Mouse (Mus musculus): ENCODE data around the gene Itprid1. TPM values are rescaled to one million over a fixed set of nuclear protein-coding genes. Genes with fewer than 3 reads are reported as not detected.

Gene Itprid1
- polyA plus RNA-seq, 1 experiment from 2014 or later, result not detected

DNA sequence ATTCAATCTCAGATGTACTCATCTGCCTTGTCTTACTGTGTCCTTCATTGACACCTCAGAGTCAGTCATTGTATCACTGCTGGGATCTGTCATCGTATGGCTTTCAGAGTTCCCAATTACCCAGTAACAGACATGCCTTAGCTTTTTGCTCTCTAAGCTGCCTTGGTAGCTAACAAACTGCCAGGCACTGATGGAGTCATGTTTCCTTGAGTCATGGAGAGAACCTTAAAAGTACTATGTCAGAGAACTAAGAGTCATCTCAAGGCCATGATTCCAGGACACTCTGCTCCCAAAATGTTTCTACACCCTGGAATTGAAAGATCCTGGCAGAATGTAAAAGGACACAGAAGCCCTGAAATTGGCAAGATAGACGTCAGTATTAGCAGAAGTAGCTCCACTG lies 143.1 kb downstream of the Itprid1 start:
- Histone ChIP-seq H3K4me1 (ENCODE audit: insufficient read depth) (no peaks in the 10 kb centered on the region), H3K9ac (replicated peaks) (no peak overlapping the region), H3K27me3 (ENCODE audit: insufficient read depth, low read length) (no peaks in the 10 kb centered on the region), H3K9me3 (ENCODE audit: low read length) (no peaks in the 10 kb centered on the region), H3K36me3 (replicated peaks; ENCODE audit: insufficient read depth, low read length) (no peaks in the 10 kb centered on the region), H3K27ac (ENCODE audit: low read depth) (no peak overlapping the region), H3K4me3 (ENCODE audit: low read depth, low read length) (no peak overlapping the region), H3K4me2 (ENCODE audit: low read depth, low read length) (no peak overlapping the region)
- TF ChIP-seq EP300 (IDR thresholded peaks at IDR 0.05; ENCODE audit: low read depth) (no peak), CTCF (IDR thresholded peaks at IDR 0.05; ENCODE audit: low read depth) (no peak)
- WGBS (ENCODE audit: insufficient replicate concordance), result 66% methylated on average over 2 of the region's 2 CpGs
- no peak for ATAC-seq
- no peak for DNase-seq

- H3K27me3 ChIP-seq (ENCODE audit: insufficient read depth, low read length), result no peaks in the 10 kb centered on the region
- no peak overlapping the region for H3K4me3 ChIP-seq (ENCODE audit: low read depth, low read length)
- no peaks in the 10 kb centered on the region for H3K4me1 ChIP-seq (ENCODE audit: insufficient read depth)
- no peaks in the 10 kb centered on the region for H3K36me3 ChIP-seq (replicated peaks; ENCODE audit: insufficient read depth, low read length)
- no peaks in the 10 kb centered on the region for H3K9me3 ChIP-seq (ENCODE audit: low read length)
- ATAC-seq (no peak), DNase-seq (no peak)
- no peak overlapping the region for H3K9ac ChIP-seq (replicated peaks)
- TF ChIP-seq CTCF (IDR thresholded peaks at IDR 0.05; ENCODE audit: low read depth) (no peak), EP300 (IDR thresholded peaks at IDR 0.05; ENCODE audit: low read depth) (no peak)
- 77% methylated on average over 4 of the region's 4 CpGs for WGBS (ENCODE audit: insufficient replicate concordance)
- no peak overlapping the region for H3K4me2 ChIP-seq (ENCODE audit: low read depth, low read length)
- no peak overlapping the region for H3K27ac ChIP-seq (ENCODE audit: low read depth)
These were observed 172.0 kb downstream of the Itprid1 start for GRCm38 (mm10) chr6:56008711-56009110.

DNA sequence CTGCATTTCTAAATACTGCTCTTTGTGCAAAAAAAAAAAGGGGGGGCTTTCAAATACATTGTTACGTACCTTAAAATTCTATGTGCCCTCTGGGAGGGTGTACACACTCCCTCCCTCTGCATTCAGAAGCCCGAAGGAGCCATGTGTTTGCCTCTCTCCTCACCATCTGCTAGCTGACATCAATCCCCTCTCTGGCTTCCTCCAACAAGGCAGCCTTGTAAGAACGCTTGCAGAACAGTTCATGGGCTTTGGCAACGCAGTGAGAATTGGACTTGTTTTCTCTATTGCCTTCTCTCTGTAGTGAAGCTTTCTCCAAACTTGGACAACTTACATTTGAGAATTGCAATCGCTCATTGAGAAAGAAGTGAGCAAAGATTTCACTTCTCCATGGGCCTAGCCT lies 175.7 kb downstream of the Itprid1 start:
- TF ChIP-seq EP300 (IDR thresholded peaks at IDR 0.05; ENCODE audit: low read depth), result no peak
- no peak for TF ChIP-seq CTCF (IDR thresholded peaks at IDR 0.05; ENCODE audit: low read depth)
- no peaks in the 10 kb centered on the region for H3K27me3 ChIP-seq (ENCODE audit: insufficient read depth, low read length)
- no peak overlapping the region for H3K4me3 ChIP-seq (ENCODE audit: low read depth, low read length)
- no peak overlapping the region for H3K9ac ChIP-seq (replicated peaks)
- H3K4me2 ChIP-seq (ENCODE audit: low read depth, low read length), result no peak overlapping the region
- WGBS (ENCODE audit: insufficient replicate concordance), result 67% methylated on average over 5 of the region's 5 CpGs
- DNase-seq, result no peak
- H3K27ac ChIP-seq (ENCODE audit: low read depth), result no peak overlapping the region
- no peaks in the 10 kb centered on the region for H3K36me3 ChIP-seq (replicated peaks; ENCODE audit: insufficient read depth, low read length)
- ATAC-seq, result no peak
- no peaks in the 10 kb centered on the region for H3K4me1 ChIP-seq (ENCODE audit: insufficient read depth)
- H3K9me3 ChIP-seq (ENCODE audit: low read length), result no peaks in the 10 kb centered on the region

DNA sequence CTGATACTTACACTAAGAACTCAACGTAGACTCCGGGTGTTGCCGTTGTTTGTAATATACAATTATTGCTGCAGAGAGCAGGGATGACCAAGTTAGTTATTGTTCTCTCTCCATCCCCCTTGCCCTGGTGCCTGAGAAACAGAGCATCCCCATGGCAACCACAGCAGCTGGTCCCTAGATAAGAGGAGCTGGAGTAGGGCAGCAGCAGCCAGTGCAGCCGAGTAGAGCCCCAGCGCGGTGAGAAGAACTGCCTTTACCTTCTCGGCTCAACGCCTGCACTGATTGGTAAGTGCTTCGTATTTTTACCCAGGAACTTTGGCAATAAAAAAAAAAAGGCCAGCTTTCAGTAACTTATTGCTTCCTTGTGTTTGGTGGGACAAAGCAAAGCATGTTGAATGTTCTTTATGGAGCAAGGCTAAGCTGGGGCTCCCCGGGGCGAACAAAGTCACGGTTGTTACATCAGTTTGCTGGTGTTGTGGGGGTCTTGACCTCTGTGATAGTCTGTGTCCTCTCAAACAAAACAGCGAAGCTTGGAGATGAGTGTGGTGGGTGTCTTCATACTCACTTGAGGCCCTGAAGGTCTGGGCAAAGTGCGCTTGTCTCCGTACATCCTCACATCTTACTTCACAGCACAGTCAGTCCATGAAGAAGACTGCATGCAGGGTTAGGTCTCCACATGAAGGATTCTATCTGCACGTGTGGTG lies 180.7 kb downstream of the Itprid1 start, which contains the start of gene Ppp1r17:
Ppp1r17 (plus strand) TSS at position 207 of the 704 bp plus-strand sequence.
- DNase-seq (no peak), ATAC-seq (no peak)
- H3K9ac ChIP-seq (replicated peaks), result no peak within 1 kb of the TSS
- H3K9me3 ChIP-seq (ENCODE audit: low read length), result no peaks in the 10 kb centered on the region
- H3K36me3 ChIP-seq (replicated peaks; ENCODE audit: insufficient read depth, low read length), result no peaks in the 10 kb centered on the region
- no peak within 1 kb of the TSS for H3K27ac ChIP-seq (ENCODE audit: low read depth)
- H3K4me2 ChIP-seq (ENCODE audit: low read depth, low read length), result no peak within 1 kb of the TSS
- TF ChIP-seq EP300 (IDR thresholded peaks at IDR 0.05; ENCODE audit: low read depth), result no peak
- TF ChIP-seq CTCF (IDR thresholded peaks at IDR 0.05; ENCODE audit: low read depth), result no peak
- H3K4me3 ChIP-seq (ENCODE audit: low read depth, low read length), result no peak within 1 kb of the TSS
- H3K27me3 ChIP-seq (ENCODE audit: insufficient read depth, low read length), result no peaks in the 10 kb centered on the region
- no peaks in the 10 kb centered on the region for H3K4me1 ChIP-seq (ENCODE audit: insufficient read depth)
- WGBS (ENCODE audit: insufficient replicate concordance), result 73% methylated on average over 16 of the region's 16 CpGs

GRCm38 (mm10) chr6:56019632-56020031 lies 182.9 kb downstream of the Itprid1 start:
- WGBS (ENCODE audit: insufficient replicate concordance), result 9% methylated on average over 2 of the region's 2 CpGs

GRCm38 (mm10) chr6:56025533-56025932 lies 188.8 kb downstream of the Itprid1 start:
- ATAC-seq, result no peak

More at GRCm38 (mm10) chr6:56019632-56020031, 182.9 kb downstream of the Itprid1 start:
- Histone ChIP-seq H3K4me2 (ENCODE audit: low read depth, low read length) (no peak overlapping the region), H3K27ac (ENCODE audit: low read depth) (no peak overlapping the region), H3K36me3 (replicated peaks; ENCODE audit: insufficient read depth, low read length) (no peaks in the 10 kb centered on the region), H3K4me3 (ENCODE audit: low read depth, low read length) (no peak overlapping the region), H3K27me3 (ENCODE audit: insufficient read depth, low read length) (no peaks in the 10 kb centered on the region), H3K9me3 (ENCODE audit: low read length) (no peaks in the 10 kb centered on the region), H3K4me1 (ENCODE audit: insufficient read depth) (no peaks in the 10 kb centered on the region), H3K9ac (replicated peaks) (no peak overlapping the region)
- ATAC-seq (no peak), DNase-seq (no peak)
- TF ChIP-seq EP300 (IDR thresholded peaks at IDR 0.05; ENCODE audit: low read depth) (no peak), CTCF (IDR thresholded peaks at IDR 0.05; ENCODE audit: low read depth) (no peak)

More at GRCm38 (mm10) chr6:56025533-56025932, 188.8 kb downstream of the Itprid1 start:
- Histone ChIP-seq H3K36me3 (replicated peaks; ENCODE audit: insufficient read depth, low read length) (no peaks in the 10 kb centered on the region), H3K9me3 (ENCODE audit: low read length) (no peaks in the 10 kb centered on the region), H3K27me3 (ENCODE audit: insufficient read depth, low read length) (no peaks in the 10 kb centered on the region), H3K27ac (ENCODE audit: low read depth) (no peak overlapping the region), H3K4me2 (ENCODE audit: low read depth, low read length) (no peak overlapping the region), H3K4me3 (ENCODE audit: low read depth, low read length) (no peak overlapping the region), H3K9ac (replicated peaks) (no peak overlapping the region), H3K4me1 (ENCODE audit: insufficient read depth) (no peaks in the 10 kb centered on the region)
- WGBS (ENCODE audit: insufficient replicate concordance), result 53% methylated on average over 2 of the region's 2 CpGs
- DNase-seq, result no peak
- no peak for TF ChIP-seq EP300 (IDR thresholded peaks at IDR 0.05; ENCODE audit: low read depth)
- TF ChIP-seq CTCF (IDR thresholded peaks at IDR 0.05; ENCODE audit: low read depth), result peak; percentile 30; the same call in 1 of the 2 replicates
